Mouse (Mus musculus) small intestine, adult 2 months (tissue): ENCODE measurements around the gene Lrrc4b. TPM values are rescaled to one million over a fixed set of nuclear protein-coding genes. Genes with fewer than 3 reads are reported as not detected.

Source experiments
- H3K27ac ChIP-seq: fragments of 200-500 bp; 2 replicates; pipeline ENCODE4 v1.5.1; 2012; ENCODE audit warnings: low read depth, low read length, control low read depth, inconsistent platforms; ENCODE audit not compliant: insufficient read depth
- H3K27me3 ChIP-seq: fragments of 200-500 bp; 2 replicates; pipeline ENCODE4 v1.6.1; 2012; ENCODE audit warnings: mild to moderate bottlenecking, moderate library complexity, low read length, inconsistent platforms; ENCODE audit not compliant: control insufficient read depth, insufficient read depth
- H3K36me3 ChIP-seq: fragments of 200-500 bp; 2 replicates; pipeline ENCODE4 v1.6.1; 2012; ENCODE audit warnings: mild to moderate bottlenecking, low read length, control low read depth, inconsistent platforms; ENCODE audit not compliant: control insufficient read depth, insufficient read depth
- H3K4me1 ChIP-seq: fragments of 200-500 bp; 2 replicates; pipeline ENCODE4 v1.6.1; 2012; ENCODE audit warnings: low read length, inconsistent platforms, mixed read lengths; ENCODE audit not compliant: control insufficient read depth, insufficient read depth, insufficient read length
- H3K4me3 ChIP-seq: fragments of 200-500 bp; 2 replicates; pipeline ENCODE4 v1.5.1; 2012; ENCODE audit warnings: low read depth, mild to moderate bottlenecking, control low read depth, inconsistent platforms, low read length, moderate library complexity
- CTCF ChIP-seq: fragments of 200-500 bp; IDR thresholded peaks from 2 replicates; pipeline ENCODE4 v1.5.1; 2012; ENCODE audit warnings: low read depth, mild to moderate bottlenecking, control low read depth, inconsistent platforms, low read length, moderate library complexity, mixed read lengths; ENCODE audit not compliant: insufficient replicate concordance, insufficient read length; ENCODE audit errors: extremely low read depth
- POLR2A ChIP-seq: fragments of 200-500 bp; IDR thresholded peaks from 2 replicates; pipeline ENCODE4 v1.6.1; 2012; ENCODE audit warnings: low read depth, mild to moderate bottlenecking, control low read depth, inconsistent platforms, low read length, moderate library complexity
- WGBS: fragments of 180-500 bp; shearing (Covaris S2); methylation state at CpG from one replicate; pipeline ENCODE4 v1.1.7; 2018; 5-methylcytosine and 5-hydroxymethylcytosine counted together
- polyA plus RNA-seq: library from polyadenylated mRNA; depleted of rRNA; stranded (reverse); fragments of >200 nt; gene quantifications from 2 replicates; pipeline ENCODE4 v1.2.3, GENCODE M21; 2012

The Lrrc4b gene
- polyA plus RNA-seq, 1 experiment: 1.1 TPM

DNA sequence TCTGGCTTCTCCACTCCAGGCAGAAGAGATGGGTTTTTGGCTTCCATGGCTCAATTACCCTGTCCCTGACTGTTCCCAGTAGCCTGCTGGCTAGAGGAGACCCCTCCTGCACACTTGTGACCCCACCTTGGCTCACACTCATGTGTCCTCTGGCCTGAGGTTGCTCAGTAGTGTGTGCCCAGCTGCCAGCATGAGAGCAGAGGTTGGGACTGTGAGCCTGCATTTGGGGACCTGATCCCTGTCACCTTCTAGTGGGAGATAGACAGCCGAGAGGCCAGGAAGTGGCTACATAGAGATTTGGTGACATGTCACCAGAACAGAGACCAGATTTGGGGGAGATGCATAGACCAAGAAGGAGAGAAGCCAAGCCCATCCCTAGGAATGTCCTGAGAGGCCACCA is 8.4 kb downstream of the Lrrc4b start:
- Histone ChIP-seq H3K4me1 (no peaks in the 10 kb centered on the region), H3K36me3 (no peaks in the 10 kb centered on the region), H3K27me3 (peaks cover 8% of the 10 kb centered on the region; the same call in 1 of the 2 replicates), H3K27ac (no peak overlapping the region), H3K4me3 (no peak overlapping the region)
- 64% methylated on average over 1 of the region's 1 CpGs for WGBS
- TF ChIP-seq CTCF (no peak), POLR2A (no peak)

DNA sequence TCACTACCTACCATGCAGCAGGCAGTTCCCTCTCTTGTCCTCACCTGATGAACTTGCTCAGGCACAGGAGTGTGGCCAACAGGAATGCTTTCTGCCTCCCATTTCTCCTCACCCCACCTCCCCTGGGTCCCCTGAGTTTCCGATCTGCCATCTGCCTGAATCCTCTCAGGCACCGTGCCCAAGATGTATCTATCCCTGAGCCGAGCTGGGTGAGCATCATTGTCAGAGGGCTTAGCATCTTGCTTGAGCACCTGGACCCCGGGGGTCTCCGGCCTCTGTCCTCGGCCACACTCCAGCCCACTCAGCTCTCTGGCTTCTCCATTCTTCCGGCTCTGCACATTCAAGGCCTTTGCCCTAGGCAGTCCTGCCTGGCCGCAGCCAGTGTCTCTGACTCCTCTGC is 9.1 kb downstream of the Lrrc4b start:
- Histone ChIP-seq H3K4me3 (no peak overlapping the region), H3K27me3 (peaks cover 14% of the 10 kb centered on the region), H3K27ac (no peak overlapping the region), H3K36me3 (no peaks in the 10 kb centered on the region), H3K4me1 (no peaks in the 10 kb centered on the region)
- no peak for TF ChIP-seq CTCF
- no peak for TF ChIP-seq POLR2A
- WGBS: 75% methylated on average over 8 of the region's 8 CpGs

DNA sequence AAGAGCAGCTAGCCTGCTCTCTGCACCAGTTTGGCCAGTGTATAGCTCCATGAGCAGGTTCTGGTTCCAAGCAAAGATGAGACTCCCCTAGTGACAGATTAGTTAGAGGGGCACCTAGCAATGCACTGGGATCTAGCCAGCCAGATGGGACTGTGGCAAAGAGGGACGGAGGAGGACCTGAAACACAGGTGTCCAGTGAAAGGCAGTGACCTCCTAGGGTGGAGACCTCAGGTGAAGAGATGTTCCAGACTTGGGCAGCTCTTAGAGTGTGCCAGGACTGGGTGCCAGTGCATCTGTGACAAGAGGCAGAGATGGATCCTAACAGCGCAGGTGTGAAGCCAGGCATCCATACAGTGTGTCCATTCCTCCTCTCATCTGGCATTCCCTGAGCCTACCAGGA is 10.9 kb downstream of the Lrrc4b start:
- H3K36me3 ChIP-seq: no peaks in the 10 kb centered on the region
- no peak overlapping the region for H3K4me3 ChIP-seq
- no peak overlapping the region for H3K27ac ChIP-seq
- TF ChIP-seq POLR2A (no peak), CTCF (no peak)
- WGBS: 65% methylated on average over 2 of the region's 2 CpGs
- H3K4me1 ChIP-seq: no peaks in the 10 kb centered on the region
- peaks cover 17% of the 10 kb centered on the region for H3K27me3 ChIP-seq

DNA sequence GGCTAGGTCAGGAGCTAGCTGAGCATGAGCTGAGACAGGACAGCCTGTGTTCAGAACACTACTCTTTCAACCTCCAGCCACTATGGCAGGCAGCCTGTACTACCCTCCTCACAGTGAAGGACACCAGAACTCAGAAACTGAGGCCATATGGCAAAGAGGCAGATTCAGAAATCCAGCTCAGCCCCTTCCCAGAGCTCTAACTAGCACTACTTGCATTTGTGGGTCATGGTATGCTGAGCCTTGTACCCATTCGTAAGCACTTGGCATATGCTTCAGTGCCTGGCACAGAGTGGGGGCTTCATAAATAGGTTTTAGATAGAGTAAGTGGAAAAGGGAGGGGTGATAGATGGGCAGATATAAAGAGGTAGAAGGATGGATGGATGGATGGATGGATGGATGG is 11.7 kb downstream of the Lrrc4b start:
- 74% methylated on average over 1 of the region's 1 CpGs for WGBS
- Histone ChIP-seq H3K4me1 (no peaks in the 10 kb centered on the region), H3K27me3 (peaks cover 17% of the 10 kb centered on the region), H3K27ac (no peak overlapping the region), H3K4me3 (no peak overlapping the region), H3K36me3 (no peaks in the 10 kb centered on the region)
- no peak for TF ChIP-seq CTCF
- no peak for TF ChIP-seq POLR2A

DNA sequence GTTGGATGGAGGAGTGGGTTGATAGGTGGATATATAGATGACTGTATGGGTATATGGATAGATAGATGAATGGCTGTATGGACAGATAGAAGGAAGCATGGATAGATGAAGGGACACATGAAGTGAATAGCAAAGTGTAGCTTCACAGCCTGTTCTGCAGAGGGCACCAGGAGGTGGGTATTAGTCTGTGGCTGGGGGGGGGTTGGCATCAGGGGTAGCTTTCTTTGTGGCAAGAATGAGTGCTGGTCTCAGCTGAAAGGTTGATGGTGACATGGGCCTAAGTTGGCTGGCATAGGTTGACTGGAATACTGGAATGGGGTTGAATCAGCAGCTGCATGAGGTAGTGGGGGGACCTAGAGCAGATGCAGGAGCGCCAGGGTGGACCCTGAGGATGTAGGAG is 12.4 kb downstream of the Lrrc4b start:
- H3K36me3 ChIP-seq: no peaks in the 10 kb centered on the region
- peaks cover 17% of the 10 kb centered on the region for H3K27me3 ChIP-seq
- no peak overlapping the region for H3K4me3 ChIP-seq
- 0% methylated on average over 1 of the region's 1 CpGs for WGBS
- TF ChIP-seq CTCF: no peak
- no peak for TF ChIP-seq POLR2A
- H3K4me1 ChIP-seq: no peaks in the 10 kb centered on the region
- H3K27ac ChIP-seq: no peak overlapping the region

DNA sequence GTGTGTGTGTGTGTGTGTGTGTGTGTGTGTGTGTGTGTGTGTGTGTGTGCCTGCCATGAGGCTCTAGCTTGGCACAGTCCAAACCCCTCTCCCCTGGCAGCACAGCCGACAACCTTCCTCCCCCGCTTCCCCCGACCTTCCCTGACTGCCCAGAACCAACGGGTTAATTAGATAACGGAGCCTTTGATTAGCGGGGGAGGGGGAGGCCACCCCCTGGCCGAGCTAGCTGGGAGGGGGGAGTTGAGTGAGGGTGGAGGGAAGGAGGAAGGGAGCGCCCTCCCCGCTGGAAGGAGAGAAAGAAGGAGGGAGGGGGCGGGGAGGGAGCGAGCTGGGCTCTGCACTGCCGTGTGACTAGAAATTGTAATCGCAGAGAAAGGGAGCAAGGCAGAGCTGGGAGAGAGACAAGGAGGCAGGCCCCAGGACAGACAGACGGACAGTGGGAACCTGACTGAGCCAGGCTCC is 12.9 kb downstream of the Lrrc4b start:
- no peak overlapping the region for H3K27ac ChIP-seq
- peaks cover 17% of the 10 kb centered on the region for H3K27me3 ChIP-seq
- no peaks in the 10 kb centered on the region for H3K4me1 ChIP-seq
- WGBS: 2% methylated on average over 14 of the region's 14 CpGs
- no peak overlapping the region for H3K4me3 ChIP-seq
- H3K36me3 ChIP-seq: no peaks in the 10 kb centered on the region
- TF ChIP-seq CTCF (no peak), POLR2A (no peak)

DNA sequence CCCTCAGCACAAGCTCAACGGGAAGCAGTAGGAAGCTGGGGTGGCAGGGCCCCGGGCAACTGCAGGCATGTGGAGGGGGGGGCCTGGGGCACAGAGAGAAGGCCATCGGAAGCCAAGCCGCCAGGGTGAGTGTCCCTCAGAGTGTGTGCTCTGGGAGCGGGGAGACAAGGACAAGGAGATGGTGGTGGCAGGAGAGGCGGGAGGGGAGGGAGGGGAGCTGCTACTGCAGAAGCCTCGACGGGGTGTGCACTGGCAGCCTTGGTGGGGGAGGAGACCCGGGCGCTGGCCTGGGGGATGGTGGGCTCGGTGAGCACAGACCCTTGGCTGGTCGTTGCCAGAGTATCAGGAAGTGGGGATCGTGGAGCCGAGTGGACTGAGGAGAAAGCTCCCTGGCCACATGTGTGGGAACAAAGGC is 13.6 kb downstream of the Lrrc4b start:
- H3K4me3 ChIP-seq: no peak overlapping the region
- H3K27ac ChIP-seq: no peak overlapping the region
- 3% methylated on average over 14 of the region's 14 CpGs for WGBS
- peaks cover 17% of the 10 kb centered on the region for H3K27me3 ChIP-seq
- H3K4me1 ChIP-seq: no peaks in the 10 kb centered on the region
- TF ChIP-seq CTCF: no peak
- no peak for TF ChIP-seq POLR2A
- H3K36me3 ChIP-seq: no peaks in the 10 kb centered on the region
